Mouse (Mus musculus): ENCODE measurements at regions not wholly inside any gene's neighbourhood (a gene's known extent, or its start where the extent isn't known, plus 50 kb on each side); places are given as distances from the start of the nearest gene placed in this dataset.
A peak's percentile ranks its signal among the peaks of the same experiment; 100 is the strongest.

DNA sequence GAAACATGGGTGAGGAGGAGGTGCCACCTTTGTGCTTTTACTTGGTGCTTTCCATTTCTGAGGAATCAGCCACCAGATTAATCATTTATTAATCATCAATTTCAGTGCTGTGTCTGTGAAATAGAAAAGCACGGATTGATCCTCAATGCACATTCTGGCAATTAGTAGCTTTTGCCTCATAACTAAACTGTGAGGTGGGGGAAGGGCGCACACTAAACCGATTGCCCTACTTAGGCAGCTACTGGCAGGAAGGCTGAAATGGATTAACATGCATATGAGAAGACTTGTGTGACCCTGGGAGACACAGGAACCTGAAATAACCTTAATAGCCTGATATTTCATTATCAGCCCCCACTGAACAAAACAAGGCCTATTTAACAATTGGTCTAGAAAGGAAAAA lies 581.5 kb upstream of the Tbl1xr1 start:
- intact Hi-C loops (cut with DNase I): no loop called here
- peak in 1 of 2 experiments; percentile 30 for DNase-seq (ENCODE audit: low spot score in 2 of 2)

DNA sequence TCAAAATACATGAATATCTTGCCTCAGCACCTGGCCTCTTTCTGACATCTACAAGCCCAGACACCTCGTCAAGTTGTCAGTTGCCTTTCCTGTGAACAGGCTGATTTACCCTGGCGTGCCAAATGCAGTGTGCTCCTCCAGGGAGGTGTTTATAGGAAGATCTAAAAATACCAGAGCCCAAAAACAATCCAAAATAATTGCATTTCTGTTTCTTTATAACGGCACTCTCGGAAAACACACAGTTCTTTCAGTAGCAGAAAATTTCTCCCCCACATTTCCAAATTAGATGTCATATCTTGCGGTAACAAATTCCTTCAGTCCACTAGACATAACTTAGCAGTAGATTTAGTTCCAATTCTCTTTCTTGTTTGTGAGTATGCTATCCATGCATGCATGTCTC lies 580.8 kb upstream of the Tbl1xr1 start:
- peak in 1 of 2 experiments; percentile 45 for DNase-seq (ENCODE audit: low spot score in 2 of 2)
- intact Hi-C loops (cut with DNase I): no loop called here

DNA sequence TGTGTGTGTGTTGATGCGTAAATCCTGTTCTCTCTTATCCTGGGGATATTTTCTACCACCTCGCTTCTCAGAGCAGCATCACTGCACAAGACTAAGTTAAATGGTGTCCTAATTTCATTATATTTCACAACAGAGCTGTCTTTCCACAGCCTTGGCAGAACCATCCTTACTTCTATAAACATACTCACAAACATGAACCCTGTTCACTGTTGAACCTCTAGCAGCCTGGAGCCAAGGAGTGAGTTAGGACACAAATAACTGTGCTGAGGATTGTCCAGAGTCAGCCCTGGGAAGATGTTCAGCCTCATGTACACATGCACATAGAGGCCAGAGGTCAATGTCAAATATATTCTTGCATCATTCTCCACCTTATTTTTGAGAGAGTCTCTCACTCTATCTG lies 580.3 kb upstream of the Tbl1xr1 start:
- DNase-seq (ENCODE audit: low spot score in 2 of 2): no peak
- intact Hi-C loops (cut with DNase I): no loop called here

DNA sequence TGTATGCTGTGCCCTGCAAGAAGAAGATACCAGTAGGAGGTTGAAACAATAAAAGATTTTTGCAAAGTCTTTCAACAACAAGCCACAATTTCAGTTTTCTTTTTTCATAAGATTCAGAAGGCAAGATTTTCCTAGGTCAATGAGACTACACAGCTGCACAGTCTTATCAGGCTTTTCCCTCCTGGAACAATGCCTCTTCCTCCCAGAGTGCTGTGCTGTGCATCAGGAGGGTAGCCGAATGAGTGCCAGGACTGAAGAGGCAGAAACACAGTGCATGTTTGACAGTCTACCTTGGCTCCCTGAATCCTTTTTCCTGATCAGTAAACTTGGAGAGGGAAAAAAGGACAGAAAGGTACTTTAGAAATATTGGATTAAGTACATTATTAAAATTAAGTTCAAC lies 579.4 kb upstream of the Tbl1xr1 start:
- intact Hi-C loops (cut with DNase I): no loop called here
- no peak for DNase-seq (ENCODE audit: low spot score in 2 of 2)

DNA sequence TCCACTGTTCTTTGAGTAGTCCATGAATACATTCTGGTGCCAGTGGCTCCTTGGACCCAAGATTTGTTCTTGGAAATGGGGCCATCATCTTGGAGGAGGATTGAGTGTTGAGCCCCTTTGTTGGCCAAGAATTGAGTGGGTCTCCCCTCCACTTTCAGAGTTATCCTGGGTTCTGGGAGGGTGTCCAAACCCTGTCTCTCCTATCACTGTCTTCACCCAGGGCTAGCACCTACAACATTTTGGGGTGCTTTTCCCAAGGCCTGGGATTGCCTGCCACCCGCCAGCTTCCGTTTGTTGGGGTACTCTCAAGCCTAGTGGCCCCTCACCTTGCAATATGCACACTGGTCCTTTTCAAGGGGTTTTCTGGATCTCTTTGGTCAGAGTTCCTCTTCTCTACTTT lies 568.8 kb upstream of the Tbl1xr1 start:
- intact Hi-C loops (cut with DNase I): no loop called here

DNA sequence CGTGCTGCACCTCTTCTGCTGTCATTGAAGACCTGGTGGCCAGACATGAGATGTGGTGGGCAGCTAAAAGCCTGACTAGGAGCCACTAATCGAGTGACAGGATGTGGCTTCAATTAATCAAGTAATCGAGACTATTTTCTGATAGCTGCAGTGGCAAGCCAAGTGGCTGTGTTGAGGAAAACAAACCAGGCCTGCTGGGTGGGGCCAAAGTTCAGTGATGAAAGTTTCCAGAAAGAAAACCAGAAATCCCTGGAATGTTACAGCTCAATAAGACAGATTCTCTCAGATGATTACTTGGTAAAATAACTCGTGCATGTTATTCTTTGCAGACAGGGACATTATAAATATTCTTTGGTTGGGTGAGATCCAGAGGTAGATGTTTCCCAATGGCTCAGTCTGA lies 564.4 kb upstream of the Tbl1xr1 start:
- DNase-seq (ENCODE audit: low spot score in 2 of 2): no peak
- intact Hi-C loops (cut with DNase I): no loop called here

More for the DNA sequence above, 568.8 kb upstream of the Tbl1xr1 start:
- no peak for DNase-seq (ENCODE audit: low spot score in 2 of 2)

DNA sequence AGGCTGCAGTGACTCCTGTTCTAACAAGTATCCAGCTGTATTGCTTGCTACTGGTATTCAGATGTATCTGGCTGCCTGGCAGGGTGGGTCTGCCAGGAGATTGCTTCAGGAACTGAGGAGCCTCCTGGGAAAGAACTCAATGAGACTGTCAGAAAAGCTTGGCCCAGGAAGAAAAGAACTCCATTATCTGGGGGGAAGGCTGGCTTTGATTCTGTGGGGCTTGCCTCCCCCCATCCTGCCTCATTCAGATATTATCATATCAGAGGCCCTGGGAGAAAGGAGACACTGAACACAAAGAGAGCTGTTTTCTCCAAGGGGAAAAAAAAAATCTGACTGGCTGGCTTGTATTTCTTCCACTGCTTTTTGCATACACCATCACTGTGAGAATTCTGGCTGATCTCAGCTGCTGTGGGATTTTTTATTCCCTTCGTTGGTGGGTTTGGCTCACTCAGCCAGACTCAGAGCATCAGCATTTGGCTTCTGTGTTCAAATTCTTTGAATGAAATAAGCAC lies 552.0 kb upstream of the Tbl1xr1 start:
- peak; percentile 26 to 35 for DNase-seq (ENCODE audit: low spot score in 2 of 2)

DNA sequence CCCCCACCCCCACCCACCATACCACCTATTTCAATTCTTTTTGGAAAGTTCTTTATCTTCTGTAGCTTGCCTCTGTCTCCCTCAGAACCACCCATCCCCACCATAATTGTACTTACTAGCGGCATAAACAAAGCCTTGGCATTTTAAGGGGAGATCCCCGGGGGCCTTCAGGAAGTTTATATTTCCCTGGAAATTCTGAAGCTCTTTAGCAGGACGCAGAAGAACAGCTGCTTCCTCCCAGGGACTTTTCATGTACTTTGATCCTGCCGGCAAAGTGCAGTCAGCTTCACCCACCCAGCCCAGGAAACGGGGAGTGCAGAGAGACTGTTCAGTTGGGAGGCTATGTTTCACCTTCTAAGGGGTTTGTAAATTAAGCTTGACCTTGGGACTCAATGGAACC lies 545.6 kb upstream of the Tbl1xr1 start:
- intact Hi-C loops (cut with DNase I): no loop called here
- DNase-seq (ENCODE audit: low spot score in 2 of 2): no peak

More for the DNA sequence above, 552.0 kb upstream of the Tbl1xr1 start:
- intact Hi-C loops (cut with DNase I): no loop called here

DNA sequence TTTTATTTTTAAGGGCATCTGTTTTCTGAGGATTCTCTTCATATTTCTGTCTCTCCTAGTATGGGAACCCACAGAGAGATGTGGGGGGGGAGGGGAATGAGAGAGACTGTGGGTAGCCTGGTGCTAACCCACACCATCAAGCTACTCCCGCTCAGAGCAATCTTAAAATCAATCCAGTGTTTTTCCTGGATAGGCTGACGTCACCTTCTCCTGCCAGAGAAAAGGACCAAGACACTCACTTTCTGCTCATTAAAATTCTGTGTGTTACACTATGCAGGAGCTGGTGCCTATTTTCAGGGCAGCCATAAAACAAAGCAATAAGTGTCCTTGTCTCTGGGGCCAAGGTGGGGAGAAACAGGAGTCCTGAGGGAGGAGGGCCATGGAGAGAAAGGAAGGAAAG lies 537.3 kb upstream of the Tbl1xr1 start:
- DNase-seq (ENCODE audit: low spot score in 2 of 2): no peak
- intact Hi-C loops (cut with DNase I): no loop called here

DNA sequence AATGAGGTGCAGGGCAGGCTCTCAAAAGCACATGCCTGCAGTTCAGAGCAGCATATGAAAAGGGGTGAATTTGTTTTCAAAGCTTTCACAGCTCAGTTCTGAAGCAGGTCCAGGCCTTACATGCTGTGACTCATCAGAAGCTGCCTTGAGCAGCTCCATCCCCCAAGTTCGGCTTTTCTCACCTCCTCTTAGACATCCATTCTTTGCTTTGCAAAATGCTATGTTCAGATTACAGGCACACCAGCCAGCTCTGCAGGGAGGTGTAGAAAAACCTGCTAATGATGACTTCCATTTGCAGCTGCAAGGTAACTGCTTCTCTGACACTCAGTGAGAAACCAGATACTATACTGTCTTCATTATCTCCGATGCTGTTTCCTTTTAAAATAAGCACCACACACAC lies 532.0 kb upstream of the Tbl1xr1 start:
- peak; percentile 51 to 67 for DNase-seq (ENCODE audit: low spot score in 2 of 2)

DNA sequence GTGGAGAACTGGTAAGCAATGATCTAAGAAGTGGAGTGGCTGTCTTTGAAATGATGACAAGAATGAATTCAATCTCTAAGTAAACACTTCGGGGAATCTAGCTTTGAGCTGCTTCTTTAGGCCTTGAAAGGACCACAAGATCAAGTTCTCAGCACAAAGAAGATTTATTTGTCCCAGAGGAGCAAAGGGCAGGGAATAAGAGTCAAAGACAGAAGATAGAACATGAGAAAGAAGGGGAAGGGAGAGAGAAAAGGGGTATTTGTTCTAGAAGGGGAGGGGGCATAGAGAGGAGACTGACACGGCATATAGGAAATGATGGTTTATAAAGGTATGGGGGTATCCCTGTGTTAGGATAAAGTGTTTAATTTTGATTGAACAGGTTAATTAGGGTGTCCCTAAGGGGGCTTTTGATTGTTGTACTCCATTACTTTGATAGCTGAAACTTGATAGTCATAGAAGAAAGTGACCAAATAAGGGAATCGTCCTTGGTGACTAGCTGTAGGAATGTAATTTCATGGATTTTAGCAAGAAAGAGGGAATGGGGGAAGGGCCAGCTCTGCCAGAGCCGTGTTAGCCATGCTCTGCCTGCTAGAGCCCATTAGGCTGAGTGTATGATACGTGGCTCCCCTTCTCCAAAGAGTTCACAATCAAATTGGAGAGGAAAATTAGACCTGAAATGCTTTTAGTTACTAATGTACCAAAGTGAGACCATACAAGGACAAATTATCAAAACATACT lies 531.1 kb upstream of the Tbl1xr1 start:
- intact Hi-C loops (cut with DNase I): no loop called here
- no peak for DNase-seq (ENCODE audit: low spot score in 2 of 2)

More for the DNA sequence above, 532.0 kb upstream of the Tbl1xr1 start:
- intact Hi-C loops (cut with DNase I): no loop called here

DNA sequence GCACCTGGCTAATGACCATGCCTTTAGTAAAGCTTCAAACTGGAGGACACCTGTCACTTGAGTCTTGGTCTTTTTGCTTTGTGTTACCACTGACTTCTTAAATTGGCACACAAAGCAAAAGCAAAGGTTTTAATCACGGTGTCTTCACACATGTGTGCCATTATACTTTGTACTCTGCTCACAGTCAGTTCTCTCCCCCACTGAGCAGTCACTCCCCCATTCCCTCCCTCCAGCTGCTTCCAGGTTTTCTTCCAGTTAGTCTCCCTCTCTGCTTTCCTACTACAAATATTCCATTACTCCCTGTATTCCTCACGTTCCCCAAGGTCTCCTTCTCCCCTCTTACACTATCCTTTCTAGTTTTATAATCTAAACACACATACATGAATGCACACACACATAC lies 530.0 kb upstream of the Tbl1xr1 start:
- DNase-seq (ENCODE audit: low spot score in 2 of 2): no peak
- intact Hi-C loops (cut with DNase I): no loop called here

DNA sequence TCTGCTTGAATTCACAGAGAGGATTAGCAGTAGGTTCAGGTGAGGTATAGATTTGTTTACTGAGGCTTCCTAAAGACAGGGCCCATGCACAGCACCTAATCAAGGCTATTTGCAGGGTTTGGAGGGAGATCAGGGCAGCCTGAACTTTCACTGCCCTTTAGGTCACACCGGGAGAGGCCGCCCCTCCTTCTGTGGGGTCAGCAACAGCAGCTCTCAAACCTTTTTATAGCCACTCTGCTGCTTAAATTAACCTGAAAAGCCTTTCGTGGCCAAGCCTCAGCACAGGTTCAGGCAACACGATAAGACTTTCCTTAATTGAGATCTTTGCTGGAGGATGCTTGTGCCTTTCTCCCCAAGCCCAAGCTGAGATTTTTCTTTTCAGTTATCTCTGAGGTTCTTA lies 526.8 kb upstream of the Tbl1xr1 start:
- intact Hi-C loops (cut with DNase I): no loop called here
- DNase-seq (ENCODE audit: low spot score in 2 of 2): no peak

DNA sequence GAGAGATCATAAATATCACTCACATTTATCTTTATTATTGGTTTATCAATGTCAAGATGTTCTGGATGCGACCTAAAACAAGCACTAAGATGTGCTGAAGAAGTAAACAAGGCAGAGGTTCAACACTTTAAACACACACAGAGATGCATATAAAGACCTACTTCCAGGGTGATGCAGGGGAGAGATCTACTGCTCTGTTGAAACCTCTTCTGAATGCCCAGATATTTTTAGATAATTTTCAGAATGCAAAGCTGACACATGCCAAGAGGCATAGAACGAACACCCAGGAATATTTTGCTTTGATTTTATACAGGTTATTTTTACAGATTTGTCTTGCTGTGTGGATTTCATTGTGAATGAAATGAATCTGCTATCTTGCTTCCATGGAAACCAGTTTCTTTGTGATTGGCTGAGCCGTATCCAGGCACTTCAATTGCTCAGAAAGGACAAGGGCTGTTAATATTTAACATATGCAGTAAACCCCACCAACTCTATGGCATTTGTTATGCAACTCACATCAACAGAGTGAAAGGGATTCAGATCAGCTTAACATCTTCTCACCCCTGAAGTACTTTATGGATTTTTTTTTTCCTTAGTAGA lies 523.2 kb upstream of the Tbl1xr1 start:
- DNase-seq (ENCODE audit: low spot score in 2 of 2): peak; percentile 54 to 73
- intact Hi-C loops (cut with DNase I): no loop called here

DNA sequence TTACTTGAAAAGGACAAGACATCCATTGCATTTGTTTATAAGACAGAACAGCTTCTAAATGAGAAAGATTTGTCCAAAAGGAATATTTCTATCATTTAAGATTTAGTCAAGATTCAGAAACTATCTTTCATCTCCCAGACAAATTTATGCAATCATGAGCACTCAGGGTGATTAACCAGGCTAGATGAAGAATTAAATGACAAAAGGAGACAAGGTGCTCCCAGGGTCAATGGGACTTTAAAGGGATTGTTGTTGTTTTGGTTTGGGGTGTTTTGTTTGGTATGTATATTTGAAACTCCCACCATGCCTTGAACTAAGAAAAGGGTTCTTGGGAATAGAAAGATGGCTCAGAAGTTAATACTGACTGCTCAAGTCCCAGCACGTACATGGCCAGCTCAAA lies 522.6 kb upstream of the Tbl1xr1 start:
- intact Hi-C loops (cut with DNase I): no loop called here
- no peak for DNase-seq (ENCODE audit: low spot score in 2 of 2)

DNA sequence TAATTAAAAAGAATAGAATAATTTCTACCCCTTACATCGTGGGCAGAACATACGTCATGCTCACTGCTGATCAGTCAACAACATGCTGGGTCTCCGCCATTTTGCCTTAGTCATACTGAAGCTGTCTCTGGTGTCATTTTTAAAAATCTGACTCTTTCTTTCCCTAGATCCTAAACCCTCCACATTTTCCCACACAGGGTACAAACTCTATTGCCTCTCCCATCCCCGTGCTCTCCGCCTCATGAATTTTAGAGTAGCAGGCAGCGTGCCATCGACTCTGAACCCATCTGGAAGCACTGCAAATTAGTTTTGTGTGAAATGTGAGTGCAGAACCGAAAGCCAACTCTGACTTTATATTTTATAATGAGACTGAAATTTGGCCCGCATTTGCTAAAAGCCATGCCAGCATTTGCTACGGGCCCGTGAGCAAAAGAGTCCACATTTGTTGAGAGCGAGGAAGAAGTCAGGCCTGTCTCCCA lies 518.5 kb upstream of the Tbl1xr1 start:
- peak; percentile 71 to 77 for DNase-seq (ENCODE audit: low spot score in 2 of 2)
- intact Hi-C loops (cut with DNase I): no loop called here

DNA sequence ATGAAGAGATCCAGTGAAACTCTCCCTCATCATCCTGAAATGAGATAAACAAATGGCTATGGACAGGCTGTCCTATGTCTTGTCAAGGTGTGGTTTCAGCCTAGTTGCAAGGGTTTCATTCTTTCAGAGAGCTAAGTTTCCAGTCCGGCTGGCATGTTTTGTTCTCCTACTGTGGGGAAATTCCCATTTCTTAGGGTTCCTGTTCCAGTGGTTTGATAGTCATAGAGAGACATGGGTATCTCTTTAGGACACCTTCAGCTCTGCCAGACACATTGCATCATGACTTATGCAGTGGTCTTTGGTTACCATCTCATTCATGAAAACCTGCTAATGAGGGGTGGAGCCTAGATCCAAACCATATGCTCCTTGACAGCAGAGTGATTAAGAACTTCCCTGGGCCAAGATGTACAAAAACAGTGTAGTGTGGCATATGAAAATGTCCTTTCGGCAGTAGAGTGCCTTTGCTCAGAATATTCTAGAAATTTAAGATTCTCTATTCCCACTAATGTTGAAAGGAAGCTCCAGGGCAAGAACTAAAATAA lies 513.6 kb upstream of the Tbl1xr1 start:
- no peak for DNase-seq (ENCODE audit: low spot score in 2 of 2)
- intact Hi-C loops (cut with DNase I): loop anchor here (5.0 to 10.0 kb wide), 2 partner anchors 514 to 568 kb away; partner anchors contain the start of gene Tbl1xr1

DNA sequence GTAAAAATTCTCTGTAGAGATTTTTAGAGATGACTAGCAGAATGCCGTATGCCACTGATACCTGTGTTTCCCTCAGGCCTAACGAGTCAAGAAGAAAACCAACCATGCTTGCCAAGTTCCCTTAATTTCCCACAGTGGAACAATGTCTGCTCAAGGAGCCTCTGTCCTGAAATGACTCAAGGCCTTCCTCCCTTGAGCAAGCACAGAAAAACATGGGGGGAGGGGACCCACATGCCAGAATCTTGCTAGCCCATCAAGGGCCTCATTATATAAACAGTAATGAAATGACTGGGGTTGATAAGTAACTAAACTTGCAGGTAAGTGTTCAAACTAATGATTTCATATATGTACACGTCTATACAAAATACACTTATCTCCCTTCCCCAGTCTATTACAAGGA lies 513.0 kb upstream of the Tbl1xr1 start:
- DNase-seq (ENCODE audit: low spot score in 2 of 2): no peak
- intact Hi-C loops (cut with DNase I): loop anchor here (5.0 to 10.0 kb wide), 2 partner anchors 514 to 569 kb away; partner anchors contain the start of gene Tbl1xr1

DNA sequence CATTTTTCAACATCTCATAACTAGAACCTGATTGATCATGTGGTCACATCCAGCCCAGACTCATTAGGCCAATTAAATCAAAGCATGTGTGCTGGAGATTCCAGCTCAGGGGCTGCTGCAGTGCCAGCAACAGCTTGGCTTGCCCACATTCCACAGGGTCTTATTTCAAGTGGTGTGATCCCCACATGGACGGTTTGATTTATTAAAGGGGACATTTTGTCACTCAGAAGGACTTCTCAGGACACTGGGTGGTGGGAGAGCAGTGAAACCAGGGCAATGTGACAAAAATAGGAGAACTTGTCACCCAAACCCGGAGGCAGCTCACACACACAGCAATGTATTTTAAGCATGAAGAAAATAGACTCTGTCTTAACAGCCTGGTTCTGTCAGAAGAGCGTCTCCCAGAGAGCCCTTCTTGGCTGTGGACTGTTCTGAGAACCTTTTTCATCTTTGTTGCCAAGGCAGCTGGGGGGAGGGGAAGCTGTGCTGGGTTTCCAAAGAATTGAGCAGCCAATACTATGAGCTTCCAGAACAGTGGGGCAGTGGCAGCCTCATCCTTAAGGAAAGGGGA lies 512.2 kb upstream of the Tbl1xr1 start:
- peak; percentile 90 to 94 for DNase-seq (ENCODE audit: low spot score in 2 of 2)
- intact Hi-C loops (cut with DNase I): loop anchor here (5.0 to 10.0 kb wide), 2 partner anchors 513 to 569 kb away; partner anchors contain the start of gene Tbl1xr1

DNA sequence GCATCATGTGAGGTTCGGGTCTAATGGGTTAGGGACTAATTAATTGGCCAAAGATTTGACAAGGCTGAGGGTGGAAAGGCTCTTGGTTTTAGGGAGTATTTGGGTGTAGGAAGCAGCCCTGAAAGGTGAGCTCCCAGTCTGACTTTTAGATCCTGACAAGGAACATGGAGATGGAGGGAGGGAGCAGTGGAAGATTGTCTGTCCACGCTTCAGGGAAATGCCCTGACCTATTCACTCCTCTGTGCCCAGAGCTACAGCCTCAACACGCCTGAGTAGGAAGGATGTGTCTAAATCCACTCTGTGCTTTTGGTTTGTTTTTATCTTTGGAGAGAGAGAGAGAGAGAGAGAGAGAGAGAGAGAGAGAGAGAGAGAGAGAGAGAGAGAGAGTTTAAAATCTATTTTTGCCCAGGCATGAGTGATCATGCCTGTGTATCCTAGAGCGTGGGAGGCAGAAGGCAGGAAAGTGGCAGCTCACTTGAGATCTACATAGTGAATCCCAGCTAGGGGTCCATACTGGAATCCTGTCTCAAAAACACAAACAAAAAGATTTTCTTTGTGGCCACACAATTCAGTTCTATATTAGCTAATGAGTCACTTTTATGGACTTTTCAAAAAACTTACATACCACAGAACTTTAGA lies 511.5 kb upstream of the Tbl1xr1 start:
- intact Hi-C loops (cut with DNase I): loop anchor here (5.0 to 10.0 kb wide), 3 partner anchors 83 to 570 kb away; partner anchors contain the start of gene Tbl1xr1
- no peak for DNase-seq (ENCODE audit: low spot score in 2 of 2)

All from left cerebral cortex, postnatal 14 days (tissue).